Mouse (Mus musculus): ENCODE results near the gene Gmfb.

- TF ChIP-seq MYOG (IDR thresholded peaks at IDR 0.05; ENCODE audit: control insufficient read depth in 1 of 3, insufficient read depth in 1 of 3, insufficient read length in 2 of 3, low read depth in 2 of 3) (no peak), POLR2A (IDR thresholded peaks at IDR 0.05; ENCODE audit: insufficient read length, low read depth) (no peak), USF1 (IDR thresholded peaks at IDR 0.05; ENCODE audit: low read depth) (no peak), MAX (IDR thresholded peaks at IDR 0.05; ENCODE audit: low read depth) (no peak), TCF3 (IDR thresholded peaks at IDR 0.05; ENCODE audit: insufficient read length, low read depth) (no peak), MYOD1 (IDR thresholded peaks at IDR 0.05; ENCODE audit: control insufficient read depth in 1 of 3, insufficient read length in 2 of 3, low read depth in 2 of 3) (no peak), CEBPB (IDR thresholded peaks at IDR 0.05; ENCODE audit: insufficient read depth, poor library complexity, severe bottlenecking) (no peak), E2F4 (IDR thresholded peaks at IDR 0.05; ENCODE audit: insufficient read depth) (no peak), POLR2AphosphoS2 (IDR thresholded peaks at IDR 0.05; ENCODE audit: insufficient read length, low read depth) (no peak), TCF12 (IDR thresholded peaks at IDR 0.05; ENCODE audit: insufficient read depth, poor library complexity, severe bottlenecking) (no peak)
Measured at GRCm38 (mm10) chr14:46803791-46804190, 18.3 kb downstream of the Gmfb start.
